Mouse (Mus musculus) urinary bladder, postnatal 4 days (tissue): ENCODE measurements around the gene Dctn2.

Experiments used
- DNase-seq, 2 experiments: peaks; one replicate each; pipeline ENCODE4 v3.0.0; 2021 to 2022; ENCODE audit warnings: low spot score in 2 of 2

Gene Dctn2

GRCm38 (mm10) chr10:127266112-127267091, at the start of gene Dctn2:
TSS of gene Dctn2 (plus strand) at chr10:127266368.
- DNase-seq = peak; percentile 93 to 95

DNA sequence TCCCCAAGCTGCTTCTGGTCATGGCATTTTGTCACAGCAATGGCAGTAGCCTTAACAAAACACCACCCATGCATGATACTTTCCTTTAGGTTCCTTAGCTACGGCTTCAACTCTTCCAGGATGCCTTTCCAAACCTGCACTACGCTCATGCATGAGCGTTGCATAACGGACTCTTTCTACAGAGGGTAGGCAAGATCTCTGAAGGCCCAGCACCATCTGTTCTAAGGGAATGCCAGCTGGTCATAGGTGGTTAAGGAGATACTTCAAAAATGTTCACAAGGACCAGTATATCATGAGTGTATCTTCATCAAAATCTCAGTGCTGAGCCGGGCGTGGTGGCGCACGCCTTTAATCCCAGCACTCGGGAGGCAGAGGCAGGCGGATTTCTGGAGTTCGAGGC, 49.7 kb upstream of the Dctn2 start:
- no peak for DNase-seq

GRCm38 (mm10) chr10:127217177-127217576, 49.0 kb upstream of the Dctn2 start:
- DNase-seq = no peak

GRCm38 (mm10) chr10:127218339-127218738, 47.8 kb upstream of the Dctn2 start:
- DNase-seq = no peak

DNA sequence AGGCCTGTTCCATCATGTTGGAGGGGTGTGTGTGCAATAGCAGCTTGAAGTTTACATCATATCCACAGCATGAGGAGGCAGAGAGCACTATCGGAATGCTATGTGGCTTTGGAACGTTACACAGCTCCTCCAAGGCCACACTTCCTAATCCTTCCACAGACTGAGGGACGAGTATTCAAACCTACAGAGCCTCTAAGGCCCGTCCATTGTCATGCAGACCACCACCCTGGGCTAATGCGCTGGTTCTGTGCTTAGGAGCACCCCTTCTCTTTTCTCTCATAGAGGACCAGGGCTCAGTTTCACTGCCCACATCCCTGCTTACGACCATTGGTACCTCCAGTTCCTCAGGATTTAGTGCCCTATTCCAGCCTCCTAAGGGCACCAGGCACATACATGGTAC, 41.0 kb upstream of the Dctn2 start:
- no peak for DNase-seq

- DNase-seq = no peak
Measured at GRCm38 (mm10) chr10:127225732-127226131, 40.4 kb upstream of the Dctn2 start.

DNA sequence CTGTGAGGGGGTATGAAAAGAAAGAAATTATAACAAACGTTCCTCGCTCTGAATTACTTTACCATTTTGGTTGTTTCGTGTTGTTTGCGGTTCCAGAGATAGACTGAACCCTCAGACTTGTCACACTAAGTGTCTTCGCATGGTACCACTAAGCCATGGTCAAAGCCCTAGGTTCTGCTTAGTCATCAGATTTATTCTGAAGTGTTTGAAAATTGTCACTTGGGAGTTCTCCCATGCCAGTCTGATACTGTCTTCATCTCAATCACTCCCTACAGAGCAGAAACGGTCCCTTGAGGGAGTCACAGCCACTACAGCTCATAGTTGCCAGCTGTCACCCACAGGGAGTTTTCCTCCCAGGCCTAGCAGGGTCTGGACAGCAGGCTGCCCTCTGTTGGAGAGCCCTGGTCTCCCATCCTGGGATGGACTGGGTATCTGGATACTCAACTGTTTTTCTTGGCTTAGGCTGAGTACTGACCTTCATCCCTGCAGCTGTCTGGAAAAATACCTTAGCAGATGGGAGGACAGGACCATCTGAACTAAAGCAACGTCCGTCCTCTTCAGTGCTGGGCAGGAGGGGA, 39.8 kb upstream of the Dctn2 start:
- no peak for DNase-seq

DNA sequence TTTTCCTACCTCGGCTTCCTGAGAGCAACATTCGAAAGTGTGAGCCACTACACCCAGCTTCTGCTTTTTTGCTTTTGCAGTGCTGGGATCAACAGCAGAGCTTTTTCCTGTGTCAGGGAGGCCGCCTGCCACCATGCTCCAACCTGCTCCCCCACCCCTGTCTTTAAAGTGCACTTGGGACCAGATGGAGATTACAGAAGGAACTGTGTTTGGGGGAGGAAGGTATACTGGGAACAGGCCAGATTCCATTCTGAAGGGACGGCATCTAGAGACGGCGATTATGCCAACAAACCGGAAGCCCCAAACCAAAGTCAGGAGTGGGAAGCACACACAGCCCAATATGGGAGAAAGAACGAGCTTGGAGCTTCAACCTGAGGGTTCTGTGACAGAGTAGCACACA, 39.0 kb upstream of the Dctn2 start:
- DNase-seq = no peak

DNA sequence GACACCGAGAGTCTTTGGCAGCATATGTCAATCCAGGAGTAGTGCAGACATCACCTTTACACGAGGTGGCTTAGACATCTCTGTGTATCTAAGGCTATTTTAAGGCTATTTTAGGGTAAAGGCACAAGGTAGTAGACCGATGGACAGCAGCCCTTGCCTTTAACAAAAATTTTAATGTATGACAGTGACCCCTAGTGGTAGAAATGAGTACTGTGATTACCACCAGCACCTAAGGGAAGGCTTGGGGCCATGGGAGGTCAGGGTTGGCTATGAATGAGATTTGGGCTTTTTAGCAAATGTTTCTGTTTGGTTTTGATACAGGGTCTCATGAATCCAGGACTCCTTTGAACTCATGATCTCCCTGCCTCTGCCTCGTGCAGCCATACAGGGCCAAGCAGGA, 37.3 kb upstream of the Dctn2 start:
- DNase-seq = no peak

- no peak for DNase-seq
Measured at GRCm38 (mm10) chr10:127230693-127231092, 35.5 kb upstream of the Dctn2 start.

GRCm38 (mm10) chr10:127231741-127232140, 34.4 kb upstream of the Dctn2 start:
- DNase-seq = no peak

GRCm38 (mm10) chr10:127233141-127233540, 33.0 kb upstream of the Dctn2 start:
- DNase-seq = no peak

GRCm38 (mm10) chr10:127236541-127236940, 29.6 kb upstream of the Dctn2 start:
- no peak for DNase-seq

DNA sequence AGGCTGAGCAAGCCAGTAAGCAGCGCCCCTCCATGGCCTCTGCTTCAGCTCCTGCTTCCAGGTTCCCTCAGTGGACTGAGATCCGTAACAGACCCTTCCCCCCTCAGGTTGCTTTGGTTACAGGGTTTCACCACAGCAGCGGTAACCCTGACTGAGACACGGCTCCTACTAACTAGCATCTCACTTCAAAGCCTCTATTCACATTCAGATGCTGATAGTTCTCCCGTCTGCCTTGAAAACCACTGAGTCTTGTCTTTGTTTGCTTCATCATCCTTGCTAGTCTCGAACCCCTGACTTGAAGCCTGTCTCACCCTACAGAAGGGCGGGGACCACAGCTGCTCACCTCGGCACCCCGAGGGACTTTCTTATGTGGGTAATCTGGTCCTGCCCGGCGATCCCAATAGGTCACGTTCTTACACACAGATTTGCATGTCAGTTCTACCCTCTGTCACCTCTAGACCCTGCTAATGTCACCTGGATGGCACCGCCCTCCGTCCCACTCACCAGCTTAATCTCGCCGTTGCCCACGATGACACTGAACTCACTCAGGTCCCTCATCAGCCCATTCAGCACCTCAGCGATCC, 27.8 kb upstream of the Dctn2 start:
- DNase-seq = no peak

DNA sequence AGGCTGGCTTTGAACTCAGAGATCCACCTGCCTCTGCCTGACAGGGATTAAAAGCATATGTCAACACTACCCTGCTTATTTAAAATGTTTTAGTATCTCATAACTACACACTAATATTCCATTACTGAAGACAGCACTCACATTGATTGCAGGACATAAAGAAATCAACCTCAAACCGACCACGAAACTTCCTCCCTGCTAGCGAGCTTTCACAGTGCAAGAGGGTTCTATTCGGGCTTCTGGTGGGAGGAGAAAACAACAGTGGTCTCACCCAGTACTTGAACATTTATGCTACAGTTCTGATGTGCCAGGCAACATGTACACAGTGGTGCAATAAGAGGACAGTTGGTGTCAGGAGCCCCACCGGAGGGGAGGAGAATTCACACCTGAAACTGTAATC, 15.4 kb upstream of the Dctn2 start:
- DNase-seq = no peak

- DNase-seq = peak; percentile 60 to 79
Measured at GRCm38 (mm10) chr10:127255625-127256345, 10.4 kb upstream of the Dctn2 start.

DNA sequence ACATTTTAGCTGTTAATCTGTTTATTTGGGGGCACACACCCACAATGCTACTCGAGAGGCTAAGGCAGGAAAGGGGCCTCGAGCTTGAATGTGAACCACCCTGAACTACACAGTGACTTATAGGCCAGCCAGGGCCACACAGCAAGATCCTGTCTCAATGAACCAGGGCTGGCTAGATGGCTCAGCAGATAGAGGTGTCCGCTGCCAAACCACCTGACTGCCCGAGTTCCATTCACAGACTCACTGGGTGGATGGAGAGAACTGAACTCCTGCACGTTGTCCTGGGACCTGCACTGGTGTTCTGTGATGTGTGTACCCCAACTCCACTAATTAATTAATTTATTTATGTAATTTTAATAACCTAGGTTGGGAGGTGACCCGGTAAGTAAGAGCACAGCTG, 8.4 kb upstream of the Dctn2 start:
- DNase-seq = no peak

GRCm38 (mm10) chr10:127258489-127258888, 7.7 kb upstream of the Dctn2 start:
- no peak for DNase-seq

- no peak for DNase-seq
Measured at GRCm38 (mm10) chr10:127261706-127262547, 4.2 kb upstream of the Dctn2 start.

DNA sequence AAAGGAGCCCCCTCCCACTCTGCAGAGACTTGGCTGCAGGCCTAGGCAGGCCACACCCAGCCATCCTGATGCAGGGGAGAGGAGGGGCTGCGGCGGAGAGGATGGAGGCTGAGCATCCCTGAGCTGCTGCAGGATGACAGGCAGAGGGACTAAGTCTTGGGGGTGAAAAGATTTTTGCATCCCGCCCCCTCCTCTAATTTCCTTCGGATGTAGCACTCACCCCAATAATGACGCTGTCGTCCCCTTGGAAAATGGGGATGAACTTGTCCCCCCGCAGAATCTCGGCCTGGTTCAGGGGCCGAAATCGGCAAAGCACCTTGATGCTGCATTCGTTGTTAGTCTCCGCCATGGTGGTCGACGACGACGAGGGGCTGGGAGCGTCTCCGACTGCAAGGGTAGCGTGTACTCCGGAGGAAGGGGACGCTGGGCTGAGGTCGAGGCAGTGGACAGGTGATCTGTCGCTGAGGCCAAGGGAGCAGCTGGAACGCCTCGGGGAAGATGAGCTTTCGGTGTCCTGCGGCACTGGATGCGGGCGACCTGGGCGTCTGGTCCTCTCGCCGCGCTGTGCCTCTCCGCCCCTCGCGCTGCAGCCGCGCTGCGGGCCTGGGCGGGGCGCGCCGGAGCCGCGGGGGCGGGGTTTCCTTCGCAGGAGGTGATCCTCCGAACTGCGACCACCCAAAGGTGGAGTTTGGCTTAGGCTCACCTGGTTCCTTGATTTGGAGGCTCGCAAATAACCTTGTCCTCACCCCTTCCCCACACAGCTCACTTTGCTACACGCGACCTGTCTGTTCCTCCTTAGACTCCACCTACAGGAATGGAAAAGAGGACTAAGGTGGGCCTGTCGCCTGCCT, 3.4 kb upstream of the Dctn2 start, which contains the start of gene Kif5a:
Kif5a (minus strand) TSS at position 801 of the 851 bp plus-strand sequence.
- no peak for DNase-seq
